Mouse (Mus musculus): Measurements from ENCODE around the gene Sez6l2. TPM values are rescaled to one million over a fixed set of nuclear protein-coding genes. Genes with fewer than 3 reads are reported as not detected.
A peak's percentile ranks its signal among the peaks of the same experiment; 100 is the strongest.

Gene Sez6l2
- polyA plus RNA-seq, 1 experiment: 0.75 TPM

DNA sequence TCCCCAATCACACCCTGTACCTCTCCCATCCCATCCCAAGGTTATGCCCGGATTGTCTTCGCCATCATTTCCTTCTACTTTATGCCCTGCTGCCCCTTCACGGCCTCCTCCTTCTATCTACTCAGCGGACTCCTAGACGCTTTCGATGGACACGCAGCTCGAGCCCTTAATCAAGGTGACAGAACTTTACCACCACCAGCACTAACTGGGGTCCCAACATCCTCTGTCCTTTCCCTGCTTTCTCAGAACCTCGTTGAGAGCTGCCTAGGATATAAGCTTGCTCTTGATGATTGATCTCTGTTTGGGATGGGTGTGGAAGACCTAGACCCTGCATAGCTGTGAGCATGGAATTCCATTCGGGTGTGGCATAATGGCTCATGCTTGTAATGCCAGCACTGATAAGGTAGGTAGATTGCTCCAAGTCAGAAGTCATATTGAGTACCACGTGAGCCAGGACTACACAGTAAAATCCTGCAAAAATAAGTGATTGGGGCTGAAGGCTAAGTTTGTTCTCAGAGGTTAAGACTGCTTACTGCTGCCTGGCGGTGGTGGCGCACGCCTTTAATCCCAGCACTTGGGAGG, 26.6 kb downstream of the Sez6l2 start:
- H3K4me1 ChIP-seq (ENCODE audit: control insufficient read depth, insufficient read depth, insufficient read length, low read length): peaks cover 19% of the 10 kb centered on the region
- H3K4me3 ChIP-seq (ENCODE audit: insufficient read depth, low read depth, low read length): peak overlapping the region; percentile 98
- H3K27ac ChIP-seq (replicated peaks; ENCODE audit: low read depth, low read length): peak overlapping the region; percentile 74

DNA sequence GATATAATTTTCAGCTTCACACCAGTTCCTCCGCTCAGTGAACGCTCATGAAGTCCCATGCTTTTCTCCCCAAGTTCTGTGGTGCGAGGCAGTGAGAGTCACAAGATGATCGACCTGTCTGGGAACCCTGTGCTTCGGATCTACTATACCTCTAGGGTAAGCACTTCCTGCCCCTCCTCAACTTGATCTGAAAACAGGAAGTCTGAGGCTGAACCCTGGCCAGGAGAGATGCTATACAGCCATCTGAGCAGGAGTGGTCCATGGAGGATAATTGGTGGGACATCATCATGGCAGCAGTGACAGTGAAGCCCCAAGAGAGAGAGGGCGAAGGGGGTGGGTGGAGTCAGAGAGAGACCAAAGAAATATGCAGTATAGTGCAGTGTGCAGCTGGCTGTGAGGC, 28.5 kb downstream of the Sez6l2 start:
- Histone ChIP-seq H3K4me1 (ENCODE audit: control insufficient read depth, insufficient read depth, insufficient read length, low read length) (peaks cover 19% of the 10 kb centered on the region), H3K4me3 (ENCODE audit: insufficient read depth, low read depth, low read length) (no peak overlapping the region), H3K27ac (replicated peaks; ENCODE audit: low read depth, low read length) (no peak overlapping the region)

DNA sequence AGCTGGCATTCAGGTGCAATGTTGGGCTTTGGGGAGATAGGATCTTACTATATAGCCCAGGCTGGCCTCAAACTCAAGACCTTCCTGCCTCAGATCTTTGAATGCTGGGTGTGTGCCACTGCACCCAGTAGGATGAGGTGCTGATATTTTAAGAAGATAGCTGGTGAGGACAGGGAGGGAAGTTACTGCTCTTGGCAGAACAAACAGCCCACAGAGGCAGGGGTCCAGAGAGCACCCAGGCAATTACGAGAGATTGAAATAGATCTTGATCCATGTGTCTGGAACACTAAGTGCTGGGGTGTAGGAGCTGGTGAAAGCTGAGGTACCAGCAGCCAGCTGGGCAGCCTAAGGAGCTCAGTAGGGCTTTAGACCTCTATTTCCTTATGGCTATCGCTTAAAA, 31.2 kb downstream of the Sez6l2 start:
- H3K4me1 ChIP-seq (ENCODE audit: control insufficient read depth, insufficient read depth, insufficient read length, low read length): peaks cover 6% of the 10 kb centered on the region; the same call in 1 of the 2 replicates
- H3K4me3 ChIP-seq (ENCODE audit: insufficient read depth, low read depth, low read length): no peak overlapping the region
- H3K27ac ChIP-seq (replicated peaks; ENCODE audit: low read depth, low read length): no peak overlapping the region

DNA sequence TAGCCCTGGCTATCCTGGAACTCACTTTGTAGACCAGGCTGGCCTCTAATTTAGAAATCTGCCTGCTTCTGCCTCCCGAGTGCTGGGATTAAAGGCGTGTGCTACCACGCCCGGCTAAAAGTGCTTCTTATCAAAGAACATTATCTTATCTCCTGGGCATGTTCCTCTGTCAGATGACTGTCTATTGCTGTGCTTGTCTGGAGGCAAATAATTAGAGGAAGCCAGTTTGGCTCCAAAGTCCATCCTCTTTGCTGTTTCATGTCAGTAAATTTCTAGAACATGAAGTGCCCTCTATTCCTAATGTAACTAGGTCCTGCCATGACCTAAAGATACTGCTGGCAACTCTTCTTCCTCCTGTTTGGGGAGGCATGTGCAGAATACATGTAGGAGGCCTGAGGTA, 31.7 kb downstream of the Sez6l2 start:
- no peak overlapping the region for H3K4me3 ChIP-seq (ENCODE audit: insufficient read depth, low read depth, low read length)
- no peak overlapping the region for H3K27ac ChIP-seq (replicated peaks; ENCODE audit: low read depth, low read length)
- peaks cover 3% of the 10 kb centered on the region; the same call in 1 of the 2 replicates for H3K4me1 ChIP-seq (ENCODE audit: control insufficient read depth, insufficient read depth, insufficient read length, low read length)

DNA sequence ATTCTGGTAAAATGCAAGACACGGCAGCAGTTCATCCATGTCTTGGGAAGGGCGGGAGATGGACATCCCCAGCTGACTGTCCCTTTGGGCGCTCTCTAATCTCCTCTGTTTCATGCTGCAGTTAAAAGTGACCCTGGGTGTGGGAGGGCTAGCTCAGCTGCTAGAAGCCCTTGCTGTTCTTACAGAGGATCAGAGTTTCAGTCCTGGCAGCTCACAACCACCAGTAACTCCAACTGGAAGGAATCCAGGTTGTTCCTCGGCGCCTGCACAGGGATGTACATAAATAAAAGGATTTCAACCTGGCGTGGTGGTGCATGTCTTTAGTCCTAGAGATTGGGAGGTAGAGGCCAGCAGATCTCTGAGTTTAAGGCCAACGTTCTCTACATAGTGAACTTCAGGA, 32.8 kb downstream of the Sez6l2 start:
- Histone ChIP-seq H3K27ac (replicated peaks; ENCODE audit: low read depth, low read length) (no peak overlapping the region), H3K4me1 (ENCODE audit: control insufficient read depth, insufficient read depth, insufficient read length, low read length) (no peaks in the 10 kb centered on the region), H3K4me3 (ENCODE audit: insufficient read depth, low read depth, low read length) (no peak overlapping the region)

DNA sequence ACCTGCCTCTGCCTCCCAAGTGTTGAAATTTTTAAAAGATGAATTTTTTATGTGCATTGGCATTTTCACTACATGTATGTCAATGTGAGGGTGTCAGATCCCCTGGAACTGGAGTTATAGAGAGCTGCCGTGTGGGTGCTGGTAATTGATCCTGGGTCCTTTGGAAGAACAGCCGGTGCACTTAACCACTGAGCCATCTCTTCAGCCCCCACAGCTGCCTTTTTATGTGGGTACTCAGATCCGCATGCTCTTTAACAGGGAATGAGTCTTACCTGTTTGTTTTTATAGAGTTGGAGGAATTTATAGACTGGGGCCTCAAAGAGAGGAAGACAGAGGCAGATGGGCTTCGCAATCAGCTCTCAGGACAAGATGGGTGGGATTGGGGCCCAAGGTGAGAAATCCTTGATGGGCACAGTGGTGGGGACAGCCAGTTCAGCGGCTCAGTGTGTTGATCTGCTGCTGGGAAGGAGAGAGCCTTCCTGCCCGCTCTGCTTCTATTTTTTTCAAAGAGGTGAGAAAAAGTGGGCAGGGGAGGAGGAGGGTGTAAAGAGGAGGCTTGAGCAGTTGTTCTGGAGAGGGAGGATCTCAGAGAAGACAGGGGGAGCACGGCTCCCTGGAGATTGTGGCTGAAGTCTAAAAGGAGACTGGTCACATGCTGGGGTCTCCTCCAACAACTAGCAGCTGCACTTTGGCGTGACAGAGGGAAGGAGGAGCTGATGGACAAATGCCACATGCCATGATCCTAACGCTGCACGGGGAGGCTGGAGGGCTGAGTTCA, 34.5 kb downstream of the Sez6l2 start:
- no peak overlapping the region for H3K27ac ChIP-seq (replicated peaks; ENCODE audit: low read depth, low read length)
- no peak overlapping the region for H3K4me3 ChIP-seq (ENCODE audit: insufficient read depth, low read depth, low read length)
- H3K4me1 ChIP-seq (ENCODE audit: control insufficient read depth, insufficient read depth, insufficient read length, low read length): no peaks in the 10 kb centered on the region

DNA sequence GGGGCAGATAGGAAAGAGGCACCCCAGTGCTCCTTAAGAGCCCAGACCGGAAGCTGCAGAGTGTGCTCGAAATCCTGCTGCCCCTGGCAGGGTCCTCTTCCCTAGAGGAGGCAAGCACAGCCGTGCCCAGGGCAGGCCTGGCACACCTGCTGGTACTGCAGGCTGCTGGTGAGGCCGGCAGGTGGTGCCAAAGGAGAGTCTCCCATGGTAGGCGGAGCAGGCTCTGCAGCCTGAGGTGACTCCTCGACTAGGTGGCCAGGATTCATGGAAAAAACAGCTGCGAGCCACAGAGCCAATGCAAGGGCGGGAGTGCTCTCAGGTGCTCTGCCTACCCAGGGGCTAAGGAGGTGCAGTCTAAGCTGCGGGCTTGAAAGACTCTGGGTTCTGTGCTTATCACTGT, 36.0 kb downstream of the Sez6l2 start:
- Histone ChIP-seq H3K4me1 (ENCODE audit: control insufficient read depth, insufficient read depth, insufficient read length, low read length) (no peaks in the 10 kb centered on the region), H3K27ac (replicated peaks; ENCODE audit: low read depth, low read length) (no peak overlapping the region), H3K4me3 (ENCODE audit: insufficient read depth, low read depth, low read length) (no peak overlapping the region)

DNA sequence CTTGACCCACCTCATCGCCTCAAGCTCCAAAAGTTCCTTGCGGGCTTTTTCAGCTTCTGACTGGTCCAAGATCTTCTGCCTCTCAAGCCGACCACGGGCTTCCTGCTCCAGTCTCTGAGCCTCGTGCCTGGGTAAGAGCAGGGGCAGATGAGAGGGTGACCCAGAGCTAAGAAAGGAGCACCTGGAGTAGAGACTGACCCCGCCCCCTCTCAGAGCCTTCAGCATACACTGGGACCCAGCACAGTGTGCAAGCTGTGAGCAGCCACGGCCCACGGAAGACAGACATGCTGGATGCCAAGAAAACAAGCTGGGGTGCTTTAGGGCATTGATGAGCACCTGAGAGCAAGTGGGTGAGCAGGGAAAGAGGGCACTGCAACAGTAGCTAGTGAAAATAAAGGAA, 38.5 kb downstream of the Sez6l2 start:
- Histone ChIP-seq H3K4me1 (ENCODE audit: control insufficient read depth, insufficient read depth, insufficient read length, low read length) (no peaks in the 10 kb centered on the region), H3K27ac (replicated peaks; ENCODE audit: low read depth, low read length) (no peak overlapping the region), H3K4me3 (ENCODE audit: insufficient read depth, low read depth, low read length) (no peak overlapping the region)

DNA sequence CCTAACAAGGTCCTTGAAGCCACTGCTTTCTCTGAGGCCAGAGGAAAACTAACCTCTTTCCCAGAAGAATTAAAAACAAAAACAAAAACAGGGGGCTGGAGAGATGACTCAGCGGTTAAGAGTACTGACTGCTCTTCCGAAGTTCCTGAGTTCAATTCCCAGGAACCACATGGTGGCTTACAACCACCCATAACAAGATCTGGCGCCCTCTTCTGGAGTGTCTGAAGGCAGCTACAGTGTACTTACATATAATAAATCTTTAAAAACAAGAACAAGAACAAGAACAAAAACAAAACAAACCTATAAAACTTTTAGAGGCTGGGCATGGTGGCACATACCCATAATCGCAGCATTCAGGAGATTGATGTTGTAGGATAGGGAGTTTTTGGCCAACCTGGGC, 46.1 kb downstream of the Sez6l2 start:
- H3K27ac ChIP-seq (replicated peaks; ENCODE audit: low read depth, low read length): no peak overlapping the region
- no peak overlapping the region for H3K4me3 ChIP-seq (ENCODE audit: insufficient read depth, low read depth, low read length)
- no peaks in the 10 kb centered on the region for H3K4me1 ChIP-seq (ENCODE audit: control insufficient read depth, insufficient read depth, insufficient read length, low read length)

DNA sequence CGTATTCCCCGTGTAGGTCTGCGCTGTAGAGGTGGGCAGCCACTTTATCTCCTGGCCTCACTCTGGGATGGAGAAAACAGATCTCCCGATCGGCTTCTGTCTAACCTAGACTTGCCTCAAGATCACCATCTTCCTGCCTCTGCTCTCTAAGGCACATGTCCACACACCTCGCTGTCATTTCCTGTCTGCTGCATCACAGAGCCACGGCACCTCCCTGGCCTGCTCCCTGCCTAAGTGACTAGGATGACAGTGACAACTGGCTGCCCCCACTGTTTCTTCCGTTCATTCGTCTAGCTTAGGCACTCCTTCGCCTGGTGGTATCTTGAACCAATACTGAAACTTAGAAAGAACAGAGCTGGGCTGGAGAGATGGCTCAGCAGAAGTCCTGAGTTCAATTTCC, 49.2 kb downstream of the Sez6l2 start:
- Histone ChIP-seq H3K27ac (replicated peaks; ENCODE audit: low read depth, low read length) (no peak overlapping the region), H3K4me1 (ENCODE audit: control insufficient read depth, insufficient read depth, insufficient read length, low read length) (no peaks in the 10 kb centered on the region), H3K4me3 (ENCODE audit: insufficient read depth, low read depth, low read length) (no peak overlapping the region)

DNA sequence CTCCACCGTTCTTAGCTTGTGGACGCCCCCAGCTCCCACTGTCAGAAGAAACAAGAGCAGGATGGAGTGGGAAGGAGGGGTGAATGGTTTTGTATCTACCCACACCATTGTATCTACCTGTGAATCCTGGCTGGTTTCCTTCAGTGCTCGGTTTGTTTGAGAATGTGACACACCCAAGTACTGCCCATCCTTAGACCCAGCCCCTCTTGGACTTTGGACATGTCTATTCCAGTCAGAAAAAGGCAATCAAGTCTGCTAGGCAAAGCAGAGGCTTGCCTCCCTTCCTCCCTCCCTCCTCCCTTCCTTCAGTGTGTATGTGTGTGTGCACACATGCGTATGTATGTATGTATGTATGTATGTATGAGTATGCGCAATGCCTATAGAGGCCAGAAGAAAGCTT, 53.3 kb downstream of the Sez6l2 start:
- peaks cover 8% of the 10 kb centered on the region for H3K4me1 ChIP-seq (ENCODE audit: control insufficient read depth, insufficient read depth, insufficient read length, low read length)
- H3K27ac ChIP-seq (replicated peaks; ENCODE audit: low read depth, low read length): no peak overlapping the region
- H3K4me3 ChIP-seq (ENCODE audit: insufficient read depth, low read depth, low read length): no peak overlapping the region

DNA sequence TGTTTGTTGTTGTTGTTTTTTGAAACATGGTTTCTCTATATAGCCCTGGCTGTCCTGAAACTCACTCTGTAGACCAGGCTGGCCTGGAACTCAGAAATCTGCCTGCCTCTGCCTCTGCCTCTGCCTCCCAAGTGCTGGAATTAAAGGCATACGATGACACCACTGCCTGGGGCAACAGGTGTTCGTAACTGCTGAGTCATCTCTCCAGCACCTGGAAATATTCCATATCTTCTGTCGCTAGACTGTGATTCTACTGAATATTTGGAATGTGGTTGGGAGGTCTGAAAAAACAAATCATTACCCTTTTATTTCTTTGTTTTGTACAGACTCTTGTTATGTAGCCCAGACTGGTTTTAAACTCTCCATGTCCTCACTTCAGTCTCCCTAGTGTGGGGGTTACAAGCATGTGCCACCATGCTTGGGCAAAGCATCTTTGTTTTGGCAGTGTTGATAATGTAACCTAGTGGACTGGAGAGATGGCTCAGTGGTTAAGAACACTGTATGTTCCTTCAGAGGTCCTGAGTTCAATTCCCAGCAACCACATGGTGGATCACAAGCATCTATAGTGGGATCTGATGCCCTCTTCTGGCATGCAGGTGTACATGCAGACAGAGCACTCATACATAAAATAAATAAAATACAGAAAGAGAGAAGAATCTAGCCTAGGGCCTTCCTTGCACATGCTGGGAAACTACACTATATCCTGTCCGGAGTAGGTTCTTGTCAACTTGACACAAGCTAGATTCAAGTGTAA, 53.9 kb downstream of the Sez6l2 start:
- no peak overlapping the region for H3K4me3 ChIP-seq (ENCODE audit: insufficient read depth, low read depth, low read length)
- peaks cover 15% of the 10 kb centered on the region for H3K4me1 ChIP-seq (ENCODE audit: control insufficient read depth, insufficient read depth, insufficient read length, low read length)
- no peak overlapping the region for H3K27ac ChIP-seq (replicated peaks; ENCODE audit: low read depth, low read length)

DNA sequence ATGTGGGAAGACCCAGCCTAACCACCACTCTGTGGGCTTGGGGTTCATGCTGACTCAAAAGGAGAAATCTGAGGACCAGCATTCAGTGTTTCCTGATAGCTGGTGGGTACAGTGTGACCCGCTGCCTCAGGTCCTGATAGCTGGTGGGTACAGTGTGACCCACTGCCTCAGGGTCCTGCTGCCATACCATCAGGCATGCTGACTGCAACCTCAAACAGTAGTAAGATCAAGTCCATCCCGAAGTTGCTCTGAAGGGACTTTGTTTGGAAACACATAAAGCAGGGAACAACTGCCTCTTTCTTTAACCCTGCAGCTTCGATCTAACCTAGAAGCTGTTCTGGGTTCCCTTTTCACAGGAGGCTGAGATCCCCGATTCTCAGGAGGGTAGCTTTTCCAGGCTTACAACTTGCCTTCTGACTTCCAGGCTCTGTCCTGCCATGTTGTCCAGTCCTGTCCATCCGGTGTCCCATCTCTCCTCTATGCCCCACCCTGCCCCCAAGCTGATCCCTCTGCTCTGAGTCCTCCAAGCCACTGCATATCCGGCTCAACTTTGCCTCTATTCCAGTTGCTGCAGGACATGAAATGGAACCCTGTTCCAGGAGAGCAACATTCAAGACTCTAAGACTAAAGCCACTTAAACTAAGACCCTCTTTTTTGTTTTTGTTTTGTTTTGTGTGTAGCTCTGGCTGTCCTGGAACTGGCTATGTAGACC, 57.1 kb downstream of the Sez6l2 start:
- Histone ChIP-seq H3K4me1 (ENCODE audit: control insufficient read depth, insufficient read depth, insufficient read length, low read length) (peaks cover 19% of the 10 kb centered on the region), H3K4me3 (ENCODE audit: insufficient read depth, low read depth, low read length) (no peak overlapping the region), H3K27ac (replicated peaks; ENCODE audit: low read depth, low read length) (peak overlapping the region; percentile 65; the same call in 1 of the 2 replicates)

DNA sequence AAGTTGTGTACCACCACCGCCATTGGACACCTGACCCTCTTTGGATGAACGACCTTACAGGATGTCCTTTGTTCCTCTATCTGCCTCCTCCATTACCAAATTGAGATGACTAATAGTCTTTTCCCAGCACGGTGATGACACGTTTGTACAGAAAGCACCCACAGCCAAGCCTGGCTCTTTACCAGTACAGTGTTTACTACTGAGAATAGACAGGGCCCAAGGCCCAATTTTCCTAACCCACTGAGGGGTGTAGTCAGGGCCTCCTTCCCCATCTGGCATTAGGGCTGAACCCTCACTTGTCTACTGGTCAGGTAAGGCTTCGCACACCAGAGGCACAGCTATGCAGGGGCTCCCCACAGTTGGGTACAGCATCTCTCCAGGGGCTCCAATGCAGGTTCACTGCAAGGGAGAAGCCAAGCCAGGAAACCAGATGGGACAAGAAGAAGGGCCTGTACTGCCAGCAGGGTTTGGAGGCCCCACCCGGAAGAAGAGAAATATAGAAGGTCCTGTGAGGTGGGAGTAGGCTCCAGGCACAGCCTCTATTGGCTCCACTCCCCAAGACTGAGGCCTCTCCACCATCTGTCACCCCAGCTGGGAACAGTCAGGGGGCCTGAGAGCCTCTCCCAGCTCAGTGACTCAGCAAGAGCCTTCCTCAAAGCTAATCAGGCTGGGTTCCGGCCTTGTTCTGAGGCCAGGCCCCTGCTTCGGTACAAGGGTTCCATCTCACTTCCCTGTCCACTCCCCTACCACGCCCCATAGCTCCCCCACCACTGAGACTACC, 58.1 kb downstream of the Sez6l2 start:
- H3K27ac ChIP-seq (replicated peaks; ENCODE audit: low read depth, low read length): peak overlapping the region; percentile 65
- no peak overlapping the region for H3K4me3 ChIP-seq (ENCODE audit: insufficient read depth, low read depth, low read length)
- peaks cover 24% of the 10 kb centered on the region for H3K4me1 ChIP-seq (ENCODE audit: control insufficient read depth, insufficient read depth, insufficient read length, low read length)

Data from brown adipose tissue, adult 24 weeks (tissue).